Mouse (Mus musculus): Measurements from ENCODE around the gene Aox2. TPM values are rescaled to one million over a fixed set of nuclear protein-coding genes. Genes with fewer than 3 reads are reported as not detected.

The Aox2 gene
- total and polyA plus RNA-seq, 3 experiments, result 0.04 to 0.08 TPM; not detected in 1

GRCm38 (mm10) chr1:58238440-58238839 is 39.7 kb upstream of the Aox2 start:
- Histone ChIP-seq H3K4me1 (ENCODE audit: control insufficient read depth in 1 of 2, insufficient read depth in 2 of 2, low read length in 2 of 2) (no peaks in the 10 kb centered on the region), H3K9me3 (replicated peaks; ENCODE audit: insufficient read depth, low read length) (no peaks in the 10 kb centered on the region), H3K27me3 (ENCODE audit: control insufficient read depth in 1 of 2, insufficient read depth in 2 of 2, low read length in 2 of 2) (no peaks in the 10 kb centered on the region), H3K27ac (ENCODE audit: control insufficient read depth, low read depth, low read length) (no peak overlapping the region), H3K4me3 (ENCODE audit: control insufficient read depth in 1 of 2, insufficient read depth in 1 of 2, low read depth in 2 of 2, low read length in 2 of 2) (no peak overlapping the region), H3K36me3 (ENCODE audit: control insufficient read depth in 1 of 2, insufficient read depth in 2 of 2, low read length in 2 of 2) (no peaks in the 10 kb centered on the region), H3K9ac (ENCODE audit: control insufficient read depth, low read depth, low read length, poor library complexity, severe bottlenecking) (no peak overlapping the region), H3K79me2 (ENCODE audit: control insufficient read depth, insufficient read depth, low read length, poor library complexity) (no peaks in the 10 kb centered on the region)
- DNase-seq (ENCODE audit: low read depth, low spot score), result no peak
- TF ChIP-seq USF2 (IDR thresholded peaks at IDR 0.05; ENCODE audit: borderline replicate concordance in 1 of 2, insufficient read depth in 1 of 2, low read depth in 1 of 2, low read length in 2 of 2) (no peak), ZC3H11A (IDR thresholded peaks at IDR 0.05; ENCODE audit: low read depth, low read length) (no peak), POLR2AphosphoS5 (IDR thresholded peaks at IDR 0.05; ENCODE audit: borderline replicate concordance, low read depth, low read length) (no peak), E2F4 (IDR thresholded peaks at IDR 0.05; ENCODE audit: borderline replicate concordance, low read depth, low read length) (no peak), POLR2AphosphoS2 (IDR thresholded peaks at IDR 0.05; ENCODE audit: low read length) (no peak), MYB (IDR thresholded peaks at IDR 0.05; ENCODE audit: low read depth, low read length) (no peak), MEF2A (IDR thresholded peaks at IDR 0.05; ENCODE audit: extremely low read depth, insufficient replicate concordance, low read depth, low read length, poor library complexity, severe bottlenecking) (no peak), CHD1 (IDR thresholded peaks at IDR 0.05; ENCODE audit: low read depth, low read length) (no peak), TBP (IDR thresholded peaks at IDR 0.05; ENCODE audit: low read depth, low read length) (no peak), EP300 (IDR thresholded peaks at IDR 0.05; ENCODE audit: low read depth in 1 of 2, low read length in 2 of 2) (no peak), MAZ (IDR thresholded peaks at IDR 0.05; ENCODE audit: low read depth, low read length) (no peak), UBTF (IDR thresholded peaks at IDR 0.05; ENCODE audit: borderline replicate concordance, insufficient read depth, low read depth, low read length) (no peak), MAX (IDR thresholded peaks at IDR 0.05; ENCODE audit: low read length) (no peak), ZKSCAN1 (IDR thresholded peaks at IDR 0.05; ENCODE audit: low read depth, low read length) (no peak), ZNF384 (IDR thresholded peaks at IDR 0.05; ENCODE audit: low read depth, low read length) (no peak), HCFC1 (IDR thresholded peaks at IDR 0.05; ENCODE audit: low read depth, low read length) (no peak), BHLHE40 (IDR thresholded peaks at IDR 0.05; ENCODE audit: borderline replicate concordance, low read depth, low read length) (no peak), MXI1 (IDR thresholded peaks at IDR 0.05; ENCODE audit: low read depth, low read length) (no peak)

GRCm38 (mm10) chr1:58238961-58239360 is 39.2 kb upstream of the Aox2 start:
- Histone ChIP-seq H3K27ac (ENCODE audit: control insufficient read depth, low read depth, low read length) (no peak overlapping the region), H3K27me3 (ENCODE audit: control insufficient read depth in 1 of 2, insufficient read depth in 2 of 2, low read length in 2 of 2) (no peaks in the 10 kb centered on the region), H3K36me3 (ENCODE audit: control insufficient read depth in 1 of 2, insufficient read depth in 2 of 2, low read length in 2 of 2) (no peaks in the 10 kb centered on the region), H3K4me3 (ENCODE audit: control insufficient read depth in 1 of 2, insufficient read depth in 1 of 2, low read depth in 2 of 2, low read length in 2 of 2) (no peak overlapping the region), H3K9ac (ENCODE audit: control insufficient read depth, low read depth, low read length, poor library complexity, severe bottlenecking) (no peak overlapping the region), H3K79me2 (ENCODE audit: control insufficient read depth, insufficient read depth, low read length, poor library complexity) (no peaks in the 10 kb centered on the region), H3K4me1 (ENCODE audit: control insufficient read depth in 1 of 2, insufficient read depth in 2 of 2, low read length in 2 of 2) (no peaks in the 10 kb centered on the region), H3K9me3 (replicated peaks; ENCODE audit: insufficient read depth, low read length) (no peaks in the 10 kb centered on the region)
- TF ChIP-seq GATA1 (IDR thresholded peaks at IDR 0.05; ENCODE audit: low read depth, low read length) (no peak), CTCF (IDR thresholded peaks at IDR 0.05 in 2 of 3, conservative IDR thresholded peaks at IDR 0.05 in 1 of 3; ENCODE audit: control insufficient read depth in 1 of 3, insufficient read depth in 1 of 3, low read depth in 2 of 3, low read length in 3 of 3, poor library complexity in 1 of 3, severe bottlenecking in 1 of 3) (no peak), E2F4 (IDR thresholded peaks at IDR 0.05; ENCODE audit: borderline replicate concordance, low read depth, low read length) (no peak), USF1 (IDR thresholded peaks at IDR 0.05; ENCODE audit: low read depth, low read length) (no peak), MEF2A (IDR thresholded peaks at IDR 0.05; ENCODE audit: extremely low read depth, insufficient replicate concordance, low read depth, low read length, poor library complexity, severe bottlenecking) (no peak), UBTF (IDR thresholded peaks at IDR 0.05; ENCODE audit: borderline replicate concordance, insufficient read depth, low read depth, low read length) (no peak), NELFE (IDR thresholded peaks at IDR 0.05; ENCODE audit: low read depth, low read length) (no peak), ZKSCAN1 (IDR thresholded peaks at IDR 0.05; ENCODE audit: low read depth, low read length) (no peak), ZC3H11A (IDR thresholded peaks at IDR 0.05; ENCODE audit: low read depth, low read length) (no peak), JUND (IDR thresholded peaks at IDR 0.05; ENCODE audit: low read depth, low read length) (no peak), CHD1 (IDR thresholded peaks at IDR 0.05; ENCODE audit: low read depth, low read length) (no peak), MAZ (IDR thresholded peaks at IDR 0.05; ENCODE audit: low read depth, low read length) (no peak)
- DNase-seq (ENCODE audit: low read depth, low spot score), result no peak

All from MEL (cell line).